Mouse (Mus musculus) B cell, adult 67 days (primary cell): ENCODE data around the gene Celf5. TPM values are rescaled to one million over a fixed set of nuclear protein-coding genes. Genes with fewer than 3 reads are reported as not detected.

Experiments
- total RNA-seq, 2 experiments: library from RNA; stranded (reverse); gene quantifications; 4 replicates each; pipeline ENCODE4 v1.2.4; 2023

Gene Celf5
- total RNA-seq, result not detected

DNA sequence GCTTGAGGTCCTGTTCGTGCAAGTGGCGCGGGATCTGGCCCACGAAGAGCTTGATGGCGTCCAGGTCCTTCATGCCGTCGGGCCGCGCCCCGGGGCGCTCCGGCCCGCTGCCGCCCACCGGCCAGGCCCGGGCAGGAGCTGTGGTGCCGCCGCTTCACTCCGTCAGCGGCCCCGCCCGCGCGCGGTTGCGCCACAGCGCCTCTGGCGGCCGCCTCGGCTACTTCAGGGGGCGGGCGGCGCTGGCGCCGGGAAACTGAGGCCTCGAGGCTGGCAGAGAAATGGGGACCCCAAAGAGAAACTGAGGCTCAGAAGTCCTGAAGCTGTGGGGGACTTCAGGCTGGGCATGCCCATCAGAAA, at the start of gene Celf5:
TSS of gene Celf5 (minus strand) at position 177 of the 357 bp plus-strand sequence.

GRCm38 (mm10) chr10:81524051-81524605, 41.6 kb upstream of the Celf5 start, which contains the start of gene Gna15:
Gna15 (minus strand) TSS chr10:81524225.

GRCm38 (mm10) chr10:81500032-81500431, 17.5 kb upstream of the Celf5 start, which contains the start of gene S1pr4:
S1pr4 (minus strand) TSS chr10:81500132.

DNA sequence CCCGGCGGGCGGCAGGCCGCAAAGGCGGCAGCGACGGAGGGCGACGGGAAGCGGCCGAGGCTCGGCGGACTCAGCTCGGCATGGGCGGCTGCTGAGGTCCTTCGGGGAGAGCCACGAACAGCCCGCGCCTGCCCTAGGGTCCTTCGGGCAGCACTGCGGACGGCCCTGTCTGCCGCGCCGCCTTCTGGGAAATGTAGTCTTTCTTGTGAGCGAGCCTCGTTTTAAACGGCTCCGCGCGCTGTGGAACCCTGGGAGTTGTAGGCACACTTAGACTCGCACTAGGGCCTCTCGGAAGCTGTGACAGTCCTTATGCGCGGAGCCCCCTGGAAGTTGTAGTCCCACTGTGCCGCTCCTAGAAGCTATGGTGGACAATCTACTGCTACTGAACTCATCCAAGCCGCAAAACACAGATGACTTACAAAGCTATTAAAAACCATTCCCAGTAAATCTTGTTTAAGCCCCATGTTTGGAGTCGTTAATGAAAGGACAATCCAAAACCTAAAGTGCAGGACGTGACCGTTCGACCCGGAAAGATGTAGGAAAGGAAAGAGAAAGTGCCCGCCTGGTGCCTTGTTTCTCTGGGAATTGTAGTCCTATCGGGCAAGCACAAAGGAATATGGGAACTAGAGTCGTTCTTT, 13.9 kb upstream of the Celf5 start, which contains the start of gene Ncln:
TSS of gene Ncln (minus strand) at position 129 of the 638 bp plus-strand sequence.

GRCm38 (mm10) chr10:81455181-81455895, 27.2 kb downstream of the Celf5 start, which contains the start of gene Nfic:
Nfic (minus strand) TSS chr10:81455635.

Other genes starting within 250 kb of the Celf5 start
- gene Zfr2, start 249.6 kb downstream of the Celf5 start, total RNA-seq, result 1 to 10 TPM; 3.4 to 4.6 TPM
- gene Matk, start 229.8 kb downstream of the Celf5 start, total RNA-seq, result 10 to 100 TPM; 24.5 to 29.5 TPM
- gene Mrpl54, start 215.8 kb downstream of the Celf5 start, total RNA-seq, result 100 to 1,000 TPM; 106 to 112 TPM
- gene Apba3, start 215.7 kb downstream of the Celf5 start, total RNA-seq, result 10 to 100 TPM; 32.7 to 50.4 TPM
- 10 to 100 TPM; 14.0 to 18.9 TPM for gene Tjp3, start 191.1 kb downstream of the Celf5 start, total RNA-seq
- gene Pip5k1c, start 189.7 kb downstream of the Celf5 start, total RNA-seq, result 100 to 1,000 TPM; 130 to 154 TPM
- 10 to 100 TPM; 53.3 to 59.3 TPM for gene Cactin, start 161.6 kb downstream of the Celf5 start, total RNA-seq
- 1 to 10 TPM; 4.6 to 6.0 TPM for gene Tbxa2r, start 154.0 kb downstream of the Celf5 start, total RNA-seq
- under 1 TPM; 0.78 to 0.92 TPM for gene Gipc3, start 139.4 kb downstream of the Celf5 start, total RNA-seq
- gene Hmg20b, start 132.2 kb downstream of the Celf5 start, total RNA-seq, result 10 to 100 TPM; 77.8 to 80.1 TPM
- 10 to 100 TPM; 11.6 to 13.5 TPM for gene Mfsd12, start 125.2 kb downstream of the Celf5 start, total RNA-seq
- gene 4930404N11Rik, start 116.9 kb downstream of the Celf5 start, total RNA-seq, result 10 to 100 TPM in 1 of 2 experiments, 1 to 10 TPM in 1; 7.8 to 11.0 TPM
- 10 to 100 TPM; 47.9 to 55.7 TPM for gene Fzr1, start 104.2 kb downstream of the Celf5 start, total RNA-seq
- gene Dohh, start 98.3 kb downstream of the Celf5 start, total RNA-seq, result 10 to 100 TPM; 36.0 to 37.0 TPM
- 1 to 10 TPM; 1.6 to 4.6 TPM for gene Gm48551, start 98.2 kb downstream of the Celf5 start, total RNA-seq
- 1 to 10 TPM; 4.3 to 5.4 TPM for gene Gm48552, start 93.7 kb downstream of the Celf5 start, total RNA-seq
- 1 to 10 TPM; 5.8 to 9.2 TPM for gene Smim24, start 89.7 kb downstream of the Celf5 start, total RNA-seq
- gene Nfic, start 27.1 kb downstream of the Celf5 start, total RNA-seq, result 10 to 100 TPM; 15.0 to 22.8 TPM
- 100 to 1,000 TPM; 113 to 131 TPM for gene Ncln, start 13.7 kb upstream of the Celf5 start, total RNA-seq
- 10 to 100 TPM; 78.0 to 83.2 TPM for gene S1pr4, start 17.4 kb upstream of the Celf5 start, total RNA-seq
- 1 to 10 TPM; 6.3 to 9.1 TPM for gene Gna15, start 41.5 kb upstream of the Celf5 start, total RNA-seq
- 10 to 100 TPM; 24.4 to 31.5 TPM for gene Gna11, start 62.5 kb upstream of the Celf5 start, total RNA-seq
- gene Aes, start 76.8 kb upstream of the Celf5 start, total RNA-seq, result 100 to 1,000 TPM; 336 to 341 TPM
- gene Tle2, start 91.9 kb upstream of the Celf5 start, total RNA-seq, result 1 to 10 TPM; 3.7 to 4.7 TPM
- gene Tle6, start 118.4 kb upstream of the Celf5 start, total RNA-seq, result under 1 TPM; 0.52 to 0.68 TPM
- 1 to 10 TPM; 3.2 to 4.3 TPM for gene BC025920, start 123.6 kb upstream of the Celf5 start, total RNA-seq
- gene Sirt6, start 145.1 kb upstream of the Celf5 start, total RNA-seq, result 10 to 100 TPM; 23.5 to 28.2 TPM
- gene Ankrd24, start 145.8 kb upstream of the Celf5 start, total RNA-seq, result 1 to 10 TPM; 2.7 to 3.8 TPM
- gene Gm10778, start 166.3 kb upstream of the Celf5 start, total RNA-seq, result 1 to 10 TPM; 4.0 to 4.5 TPM
- gene Zfp433, start 222.1 kb upstream of the Celf5 start, total RNA-seq, result 10 to 100 TPM in 1 of 2 experiments, 1 to 10 TPM in 1; 8.6 to 17.8 TPM